Mouse (Mus musculus) liver, embryonic 12.5 days (tissue): ENCODE data around the gene Brd2. TPM values are rescaled to one million over a fixed set of nuclear protein-coding genes. Genes with fewer than 3 reads are reported as not detected.
"Not testable (repeated sequence)": the region's sequence is repeated elsewhere in the genome, so short reads cannot be mapped to it uniquely, and the experiment has no call there.

Experiments
- ATAC-seq: fragments of 200-750 bp; cut with Nextera tagmentation; 2 replicates; pipeline ENCODE4 v1.8.0; 2017; ENCODE audit warnings: moderate number of reproducible peaks, mild to moderate bottlenecking, moderate library complexity
- H3K27ac ChIP-seq: fragments of 300-500 bp; sonication (generic); 2 replicates; pipeline ENCODE4 v1.5.1; 2016; ENCODE audit warnings: mild to moderate bottlenecking
- H3K27me3 ChIP-seq: fragments of 300-500 bp; sonication (generic); replicated peaks from 2 replicates; pipeline ENCODE4 v1.6.1; 2016; ENCODE audit warnings: mild to moderate bottlenecking, moderate library complexity
- H3K36me3 ChIP-seq: fragments of 300-500 bp; sonication (generic); 2 replicates; pipeline ENCODE4 v1.6.1; 2016; ENCODE audit warnings: mild to moderate bottlenecking, moderate library complexity
- H3K4me1 ChIP-seq: fragments of 300-500 bp; sonication (generic); 2 replicates; pipeline ENCODE4 v1.6.1; 2016
- H3K4me2 ChIP-seq: fragments of 300-500 bp; sonication (generic); 2 replicates; pipeline ENCODE4 v1.6.1; 2016; ENCODE audit warnings: mild to moderate bottlenecking, moderate library complexity
- H3K4me3 ChIP-seq: fragments of 300-500 bp; sonication (generic); 2 replicates; pipeline ENCODE4 v1.5.1; 2016; ENCODE audit warnings: mild to moderate bottlenecking, moderate library complexity
- H3K9ac ChIP-seq: fragments of 300-500 bp; sonication (generic); 2 replicates; pipeline ENCODE4 v1.6.1; 2016; ENCODE audit warnings: mild to moderate bottlenecking, moderate library complexity
- H3K9me3 ChIP-seq: fragments of 300-500 bp; sonication (generic); replicated peaks from 2 replicates; pipeline ENCODE4 v1.6.1; 2016; ENCODE audit warnings: mild to moderate bottlenecking, moderate library complexity
- WGBS: fragments of 180-500 bp; shearing (Covaris S2); methylation state at CpG from one replicate; pipeline ENCODE4 v1.1.7; 2016; ENCODE audit not compliant: insufficient replicate concordance; 5-methylcytosine and 5-hydroxymethylcytosine counted together
- polyA plus RNA-seq: library from polyadenylated mRNA; unstranded; fragments of >200 nt; fragmentation: Nextera tagmentation; extraction: Ambion mirVana; gene quantifications from 2 replicates; pipeline ENCODE4 v1.2.1, GENCODE M21; 2016

Gene Brd2
- polyA plus RNA-seq, result 59.9 and 66.1 TPM in 2 replicates

- under 1% methylated on average over 74 of the region's 75 CpGs for WGBS
- Histone ChIP-seq H3K27me3 (no peaks in the 10 kb centered on the region), H3K4me3 (peak within 1 kb of the TSS; percentile 100), H3K9me3 (no peaks in the 10 kb centered on the region), H3K27ac (peak within 1 kb of the TSS; percentile 99), H3K36me3 (peaks cover 17% of the 10 kb centered on the region), H3K9ac (peak within 1 kb of the TSS; percentile 95), H3K4me2 (peak within 1 kb of the TSS; percentile 95), H3K4me1 (peaks cover 64% of the 10 kb centered on the region)
- ATAC-seq, result peak; percentile 68
Measured at GRCm38 (mm10) chr17:34122188-34122984, at the start of gene Brd2. Gene Brd2, minus strand, starts transcription at chr17:34122634.

GRCm38 (mm10) chr17:34170877-34171498, 48.6 kb upstream of the Brd2 start:
- Histone ChIP-seq H3K9me3 (peaks cover 6% of the 10 kb centered on the region), H3K27me3 (peaks cover 9% of the 10 kb centered on the region; the same call in 1 of the 2 replicates), H3K4me2 (peak overlapping the region; percentile 35), H3K27ac (no peak overlapping the region), H3K9ac (no peak overlapping the region), H3K36me3 (no peaks in the 10 kb centered on the region), H3K4me3 (0 out of 2 replicates have a peak overlapping the region, but pooled peaks have one; percentile 7), H3K4me1 (no peaks in the 10 kb centered on the region)
- no peak for ATAC-seq
- 23% methylated on average over 13 of the region's 13 CpGs for WGBS

GRCm38 (mm10) chr17:34170487-34170876, 48.0 kb upstream of the Brd2 start:
- WGBS, result 8% methylated on average over 4 of the region's 4 CpGs
- H3K27ac ChIP-seq, result no peak overlapping the region
- ATAC-seq, result no peak
- no peak overlapping the region for H3K4me3 ChIP-seq
- H3K27me3 ChIP-seq, result peaks cover 9% of the 10 kb centered on the region; the same call in 1 of the 2 replicates
- H3K9me3 ChIP-seq, result peaks cover 6% of the 10 kb centered on the region
- no peaks in the 10 kb centered on the region for H3K4me1 ChIP-seq
- H3K36me3 ChIP-seq, result no peaks in the 10 kb centered on the region
- H3K9ac ChIP-seq, result no peak overlapping the region
- no peak overlapping the region for H3K4me2 ChIP-seq

- Histone ChIP-seq H3K36me3 (no peaks in the 10 kb centered on the region), H3K27ac (no peak overlapping the region), H3K27me3 (peaks cover 5% of the 10 kb centered on the region; the same call in 1 of the 2 replicates), H3K4me2 (no peak overlapping the region), H3K4me1 (no peaks in the 10 kb centered on the region), H3K4me3 (no peak overlapping the region), H3K9me3 (peaks cover 6% of the 10 kb centered on the region), H3K9ac (no peak overlapping the region)
- ATAC-seq, result no peak
- WGBS, result 0% methylated on average over 2 of the region's 2 CpGs
Measured at GRCm38 (mm10) chr17:34169279-34169678, 46.8 kb upstream of the Brd2 start.

- Histone ChIP-seq H3K9ac (no peak overlapping the region), H3K4me1 (no peaks in the 10 kb centered on the region), H3K4me3 (no peak overlapping the region), H3K9me3 (0 out of 2 replicates have a peak, but pooled peaks cover 4% of the 10 kb centered on the region), H3K27me3 (peaks cover 15% of the 10 kb centered on the region), H3K36me3 (no peaks in the 10 kb centered on the region), H3K27ac (no peak overlapping the region), H3K4me2 (no peak overlapping the region)
- WGBS, result 42% methylated on average over 6 of the region's 6 CpGs
- ATAC-seq, result no peak
Measured at GRCm38 (mm10) chr17:34165033-34165730, 42.7 kb upstream of the Brd2 start.

- H3K4me2 ChIP-seq, result no peak overlapping the region
- H3K4me3 ChIP-seq, result no peak overlapping the region
- H3K9me3 ChIP-seq, result 0 out of 2 replicates have a peak, but pooled peaks cover 4% of the 10 kb centered on the region
- no peak overlapping the region for H3K9ac ChIP-seq
- no peak overlapping the region for H3K27ac ChIP-seq
- 47% methylated on average over 9 of the region's 9 CpGs for WGBS
- no peak for ATAC-seq
- no peaks in the 10 kb centered on the region for H3K36me3 ChIP-seq
- no peaks in the 10 kb centered on the region for H3K4me1 ChIP-seq
- H3K27me3 ChIP-seq, result peaks cover 15% of the 10 kb centered on the region
Measured at GRCm38 (mm10) chr17:34164202-34164895, 41.9 kb upstream of the Brd2 start.

GRCm38 (mm10) chr17:34155534-34155933, 33.1 kb upstream of the Brd2 start:
- no peak for ATAC-seq
- H3K27ac ChIP-seq, result no peak overlapping the region

GRCm38 (mm10) chr17:34152923-34153322, 30.5 kb upstream of the Brd2 start, which contains the start of gene H2-DMb1:
Gene H2-DMb1, plus strand, starts transcription at chr17:34153072.
- H3K9ac ChIP-seq, result no peak within 1 kb of the TSS
- ATAC-seq, result no peak
- H3K4me1 ChIP-seq, result no peaks in the 10 kb centered on the region

More at GRCm38 (mm10) chr17:34155534-34155933, 33.1 kb upstream of the Brd2 start:
- Histone ChIP-seq H3K9ac (no peak overlapping the region), H3K4me3 (no peak overlapping the region), H3K4me1 (no peaks in the 10 kb centered on the region), H3K27me3 (peaks cover 3% of the 10 kb centered on the region; the same call in 1 of the 2 replicates), H3K36me3 (no peaks in the 10 kb centered on the region), H3K9me3 (no peaks in the 10 kb centered on the region), H3K4me2 (no peak overlapping the region)
- 49% methylated on average over 5 of the region's 5 CpGs for WGBS

GRCm38 (mm10) chr17:34144960-34145371, 22.5 kb upstream of the Brd2 start:
- ATAC-seq, result no peak
- WGBS, result 63% methylated on average over 3 of the region's 3 CpGs
- H3K9ac ChIP-seq, result no peak overlapping the region
- no peaks in the 10 kb centered on the region for H3K36me3 ChIP-seq
- peaks cover 6% of the 10 kb centered on the region for H3K4me1 ChIP-seq
- peaks cover 21% of the 10 kb centered on the region for H3K27me3 ChIP-seq
- H3K4me2 ChIP-seq, result no peak overlapping the region
- no peak overlapping the region for H3K4me3 ChIP-seq
- no peak overlapping the region for H3K27ac ChIP-seq
- H3K9me3 ChIP-seq, result no peaks in the 10 kb centered on the region

More at GRCm38 (mm10) chr17:34152923-34153322, 30.5 kb upstream of the Brd2 start, which contains the start of gene H2-DMb1:
- Histone ChIP-seq H3K4me2 (no peak within 1 kb of the TSS), H3K36me3 (no peaks in the 10 kb centered on the region), H3K27me3 (no peaks in the 10 kb centered on the region; the same call in 1 of the 2 replicates), H3K27ac (no peak within 1 kb of the TSS), H3K4me3 (no peak within 1 kb of the TSS), H3K9me3 (no peaks in the 10 kb centered on the region)
- 48% methylated on average over 4 of the region's 4 CpGs for WGBS

- not testable (repeated sequence) for H3K4me3 ChIP-seq, H3K4me2 ChIP-seq, H3K9me3 ChIP-seq, H3K36me3 ChIP-seq, H3K27ac ChIP-seq, ATAC-seq, H3K9ac ChIP-seq
- Histone ChIP-seq H3K27me3 (peaks cover 28% of the 10 kb centered on the region), H3K4me1 (peaks cover 14% of the 10 kb centered on the region)
- WGBS, result 75% methylated on average over 4 of the region's 4 CpGs
Measured at GRCm38 (mm10) chr17:34144221-34144620, 21.8 kb upstream of the Brd2 start.

GRCm38 (mm10) chr17:34143461-34143860, 21.0 kb upstream of the Brd2 start:
- peaks cover 14% of the 10 kb centered on the region for H3K4me1 ChIP-seq
- no peak overlapping the region for H3K4me2 ChIP-seq
- no peak overlapping the region for H3K27ac ChIP-seq
- no peak overlapping the region for H3K4me3 ChIP-seq
- no peaks in the 10 kb centered on the region for H3K36me3 ChIP-seq
- ATAC-seq, result no peak
- WGBS, result 21% methylated on average over 5 of the region's 5 CpGs
- H3K9ac ChIP-seq, result no peak overlapping the region
- H3K27me3 ChIP-seq, result peaks cover 36% of the 10 kb centered on the region
- H3K9me3 ChIP-seq, result no peaks in the 10 kb centered on the region
